Mouse (Mus musculus) MEL (cell line): Measurements from ENCODE around the gene Arsb.

ENCODE experiments used
- CTCF ChIP-seq, 3 experiments: IDR thresholded peaks in 2 of 3; conservative IDR thresholded peaks in 1 of 3; 2 replicates each; pipeline ENCODE4 v1.5.1; 2011 to 2012; ENCODE audit warnings: low read length in 3 of 3, low read depth in 2 of 3, mild to moderate bottlenecking in 2 of 3, improper control_type of control experiment in 1 of 3, inconsistent platforms in 1 of 3, mixed read lengths in 1 of 3, moderate library complexity in 1 of 3; ENCODE audit not compliant: control insufficient read depth in 1 of 3, insufficient read depth in 1 of 3, poor library complexity in 1 of 3, severe bottlenecking in 1 of 3
- EP300 ChIP-seq, 2 experiments: IDR thresholded peaks; 2 replicates each; pipeline ENCODE4 v1.6.1; 2011; ENCODE audit warnings: improper control_type of control experiment in 2 of 2, low read length in 2 of 2, low read depth in 1 of 2, mild to moderate bottlenecking in 1 of 2
- NELFE ChIP-seq: IDR thresholded peaks from 2 replicates; pipeline ENCODE4 v1.6.1; 2011; ENCODE audit warnings: low read depth, low read length, improper control_type of control experiment
- POLR2A ChIP-seq, 2 experiments: IDR thresholded peaks; 2 replicates each; pipeline ENCODE4 v1.6.1; 2011 to 2012; ENCODE audit warnings: low read length in 2 of 2, mild to moderate bottlenecking in 2 of 2, control low read depth in 1 of 2, improper control_type of control experiment in 1 of 2, low read depth in 1 of 2, moderate library complexity in 1 of 2; ENCODE audit not compliant: control insufficient read depth in 1 of 2, insufficient read depth in 1 of 2, poor library complexity in 1 of 2
- POLR2AphosphoS5 ChIP-seq: IDR thresholded peaks from 2 replicates; pipeline ENCODE4 v1.6.1; 2012; ENCODE audit warnings: low read depth, borderline replicate concordance, mild to moderate bottlenecking, inconsistent platforms, low read length, moderate library complexity, mixed read lengths
- RAD21 ChIP-seq: IDR thresholded peaks from 2 replicates; pipeline ENCODE4 v1.6.1; 2011; ENCODE audit warnings: mild to moderate bottlenecking, low read depth, low read length, improper control_type of control experiment
- RCOR1 ChIP-seq: IDR thresholded peaks from 2 replicates; pipeline ENCODE4 v1.6.1; 2012; ENCODE audit warnings: low read depth, mild to moderate bottlenecking, inconsistent platforms, low read length, improper control_type of control experiment
- SIN3A ChIP-seq: IDR thresholded peaks from 2 replicates; pipeline ENCODE4 v1.6.1; 2012; ENCODE audit warnings: low read length, improper control_type of control experiment, inconsistent platforms
- USF1 ChIP-seq: IDR thresholded peaks from 2 replicates; pipeline ENCODE4 v1.6.1; 2014; ENCODE audit warnings: low read depth, mild to moderate bottlenecking, inconsistent platforms, low read length, improper control_type of control experiment, moderate library complexity
- ZC3H11A ChIP-seq: IDR thresholded peaks from 2 replicates; pipeline ENCODE4 v1.6.1; 2012; ENCODE audit warnings: low read depth, mild to moderate bottlenecking, inconsistent platforms, low read length, improper control_type of control experiment

DNA sequence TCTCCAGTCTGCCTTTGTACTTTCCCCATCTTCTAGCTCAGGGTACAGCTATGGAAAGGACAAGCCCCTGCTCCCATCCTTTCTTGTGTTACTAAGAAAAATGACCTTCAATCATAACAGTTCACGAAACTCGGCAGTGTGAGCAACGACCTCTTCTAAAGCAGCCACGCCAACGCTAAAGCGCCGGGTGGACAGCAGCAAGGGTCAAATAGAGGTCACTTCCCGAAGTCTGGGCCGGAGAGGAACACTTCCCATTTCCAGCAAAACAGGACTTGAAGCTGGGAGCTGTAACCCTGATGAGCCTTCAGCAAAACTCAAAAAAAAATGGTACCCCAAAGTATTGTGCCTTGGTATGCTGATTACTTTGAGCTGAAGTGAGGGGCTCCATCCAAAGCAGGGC is 179.6 kb downstream of the Arsb start:
- TF ChIP-seq ZC3H11A (no peak), CTCF (IDR thresholded peaks at IDR 0.05 in 2 of 3, conservative IDR thresholded peaks at IDR 0.05 in 1 of 3; ENCODE audit: control insufficient read depth in 1 of 3, insufficient read depth in 1 of 3, low read depth in 2 of 3, low read length in 3 of 3, poor library complexity in 1 of 3, severe bottlenecking in 1 of 3) (no peak), NELFE (no peak), POLR2AphosphoS5 (no peak), SIN3A (no peak), EP300 (IDR thresholded peaks at IDR 0.05; ENCODE audit: low read depth in 1 of 2, low read length in 2 of 2) (no peak), RCOR1 (no peak), USF1 (no peak), POLR2A (IDR thresholded peaks at IDR 0.05; ENCODE audit: control insufficient read depth in 1 of 2, insufficient read depth in 1 of 2, low read depth in 1 of 2, low read length in 2 of 2, poor library complexity in 1 of 2) (no peak), RAD21 (no peak)
